Mouse (Mus musculus) thymus, postnatal 10 days (tissue): ENCODE measurements around the gene Lin7a.
"Not testable (repeated sequence)": the region's sequence is repeated elsewhere in the genome, so short reads cannot be mapped to it uniquely, and the experiment has no call there.

ENCODE experiments used
- DNase-seq, 2 experiments: peaks; one replicate each; pipeline ENCODE4 v3.0.0; 2021; ENCODE audit warnings: low spot score in 2 of 2

Lin7a gene

GRCm38 (mm10) chr10:107237076-107237475, 34.4 kb upstream of the Lin7a start:
- DNase-seq: no peak

- no peak for DNase-seq
These were observed 33.8 kb upstream of the Lin7a start for GRCm38 (mm10) chr10:107237736-107238135.

- no peak for DNase-seq
These were observed 33.2 kb upstream of the Lin7a start for GRCm38 (mm10) chr10:107238151-107238860.

GRCm38 (mm10) chr10:107238861-107239435, 32.5 kb upstream of the Lin7a start:
- no peak for DNase-seq

GRCm38 (mm10) chr10:107239651-107240330, 31.7 kb upstream of the Lin7a start:
- DNase-seq: no peak

- DNase-seq: no peak
These were observed 31.0 kb upstream of the Lin7a start for GRCm38 (mm10) chr10:107240446-107240845.

- DNase-seq: no peak
These were observed 30.5 kb upstream of the Lin7a start for GRCm38 (mm10) chr10:107240986-107241385.

GRCm38 (mm10) chr10:107241406-107241805, 30.1 kb upstream of the Lin7a start:
- DNase-seq: no peak

- not testable (repeated sequence) for DNase-seq
These were observed 29.5 kb upstream of the Lin7a start for GRCm38 (mm10) chr10:107241999-107242398.

- no peak for DNase-seq
These were observed 28.6 kb upstream of the Lin7a start for GRCm38 (mm10) chr10:107242696-107243400.

GRCm38 (mm10) chr10:107244211-107244610, 27.3 kb upstream of the Lin7a start:
- DNase-seq: no peak

GRCm38 (mm10) chr10:107244691-107245530, 26.6 kb upstream of the Lin7a start:
- no peak for DNase-seq

- DNase-seq: no peak
These were observed 26.0 kb upstream of the Lin7a start for GRCm38 (mm10) chr10:107245531-107245840.

GRCm38 (mm10) chr10:107245961-107246460, 25.5 kb upstream of the Lin7a start:
- DNase-seq: no peak

GRCm38 (mm10) chr10:107247001-107247670, 24.4 kb upstream of the Lin7a start:
- no peak for DNase-seq

GRCm38 (mm10) chr10:107248481-107248880, 23.0 kb upstream of the Lin7a start:
- DNase-seq: no peak

GRCm38 (mm10) chr10:107249056-107249455, 22.4 kb upstream of the Lin7a start:
- DNase-seq: no peak

- no peak for DNase-seq
These were observed 21.8 kb upstream of the Lin7a start for GRCm38 (mm10) chr10:107249606-107250186.

GRCm38 (mm10) chr10:107250346-107251210, 20.9 kb upstream of the Lin7a start:
- no peak for DNase-seq
